Mouse (Mus musculus): ENCODE data around the gene Wbp2.
"Not testable (repeated sequence)": the region's sequence is repeated elsewhere in the genome, so short reads cannot be mapped to it uniquely, and the experiment has no call there.

Gene Wbp2

DNA sequence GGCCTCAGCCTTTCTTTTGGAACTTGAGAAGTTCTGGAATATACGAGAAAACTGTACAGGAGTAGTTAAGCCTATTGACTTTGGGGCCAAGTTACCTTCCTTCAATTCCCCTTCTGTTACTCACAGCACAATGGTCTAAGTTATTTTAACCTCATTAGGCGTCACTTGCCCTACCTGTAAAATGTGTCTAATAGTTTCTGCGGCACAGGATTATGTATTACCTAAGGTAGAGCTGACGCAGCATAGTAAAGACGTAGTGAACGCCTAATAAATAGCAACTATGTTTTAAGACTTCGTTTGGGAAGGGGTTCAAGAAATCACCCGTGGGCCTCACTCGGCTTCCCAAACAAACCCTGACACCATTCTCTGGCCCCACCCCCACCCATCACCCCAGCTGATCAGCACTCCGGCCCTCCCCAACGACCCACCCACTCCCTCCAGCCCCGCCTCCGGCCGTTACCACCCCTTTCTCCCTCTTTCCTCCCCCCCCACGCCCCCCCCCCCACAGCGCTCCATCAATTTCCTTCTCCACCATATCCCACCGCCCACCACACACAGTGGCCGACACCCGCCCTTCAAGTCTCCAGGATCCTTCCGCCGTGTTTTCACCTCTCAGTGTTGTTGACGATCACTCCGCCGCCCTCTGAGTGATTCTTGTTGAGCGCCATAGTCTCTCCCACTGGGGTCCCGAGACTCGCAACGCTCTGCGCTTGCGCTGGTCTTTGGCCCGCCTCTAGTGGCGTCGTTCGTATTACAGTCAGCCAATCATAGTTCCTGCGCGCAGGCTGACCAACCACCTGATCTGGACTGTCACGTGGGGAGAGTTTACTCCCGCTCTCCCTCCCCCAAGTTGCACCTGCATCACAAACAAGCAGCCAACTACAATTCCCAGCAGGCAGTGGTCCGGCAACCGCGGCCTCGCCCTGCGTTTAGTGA is at the start of gene Wbp2:
Gene Wbp2 (minus strand): TSS at position 738 of the 936 bp plus-strand sequence.
- in situ Hi-C loops (cut with MboI, MseI): no loop called here

DNA sequence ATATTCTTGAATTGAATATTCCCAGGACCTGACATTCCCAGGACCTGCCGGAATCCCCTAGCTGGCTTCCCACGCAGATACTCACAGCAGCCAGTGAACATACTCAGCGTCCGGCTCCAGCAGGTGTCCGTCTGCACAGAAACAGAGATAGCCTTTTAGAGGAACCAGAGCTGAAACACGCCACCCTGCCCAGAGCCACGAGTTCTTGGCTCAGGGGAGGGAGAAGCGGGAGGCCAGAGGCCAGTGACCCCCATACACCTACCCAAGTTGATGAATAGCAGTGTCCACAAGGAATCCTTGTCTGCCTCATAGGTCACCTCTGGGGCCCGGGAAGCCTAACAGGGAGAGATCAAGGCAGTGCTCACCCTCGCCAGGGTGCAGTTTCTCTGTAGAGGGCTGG is 47.4 kb upstream of the Wbp2 start:
- in situ Hi-C loops (cut with MboI, MseI): loop anchor here (5.0 kb wide), 1 partner anchor 57 kb away; the partner anchor contains the start of gene Unc13d

DNA sequence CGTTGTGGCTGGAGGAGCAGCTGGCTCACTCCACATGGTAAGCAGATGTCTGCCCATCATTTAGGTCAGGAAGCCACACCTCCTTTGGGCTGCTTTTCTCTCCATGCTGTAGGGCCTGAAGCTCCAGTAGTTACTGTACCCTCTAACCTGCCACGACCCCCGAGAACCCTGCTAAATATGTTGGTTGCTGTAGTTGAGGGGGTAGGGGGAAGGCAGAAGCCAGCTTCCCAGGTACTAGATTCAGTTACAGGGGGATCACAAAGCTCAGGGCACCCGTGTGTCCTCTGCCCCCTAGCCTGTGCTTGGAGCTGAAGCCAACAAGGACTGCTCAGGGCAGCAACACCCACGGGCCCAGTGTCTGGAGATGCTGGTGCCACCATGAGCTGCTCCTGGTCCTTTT is 46.7 kb upstream of the Wbp2 start:
- in situ Hi-C loops (cut with MboI, MseI): loop anchor here (5.0 kb wide), 1 partner anchor 56 kb away; the partner anchor contains the start of gene Unc13d

DNA sequence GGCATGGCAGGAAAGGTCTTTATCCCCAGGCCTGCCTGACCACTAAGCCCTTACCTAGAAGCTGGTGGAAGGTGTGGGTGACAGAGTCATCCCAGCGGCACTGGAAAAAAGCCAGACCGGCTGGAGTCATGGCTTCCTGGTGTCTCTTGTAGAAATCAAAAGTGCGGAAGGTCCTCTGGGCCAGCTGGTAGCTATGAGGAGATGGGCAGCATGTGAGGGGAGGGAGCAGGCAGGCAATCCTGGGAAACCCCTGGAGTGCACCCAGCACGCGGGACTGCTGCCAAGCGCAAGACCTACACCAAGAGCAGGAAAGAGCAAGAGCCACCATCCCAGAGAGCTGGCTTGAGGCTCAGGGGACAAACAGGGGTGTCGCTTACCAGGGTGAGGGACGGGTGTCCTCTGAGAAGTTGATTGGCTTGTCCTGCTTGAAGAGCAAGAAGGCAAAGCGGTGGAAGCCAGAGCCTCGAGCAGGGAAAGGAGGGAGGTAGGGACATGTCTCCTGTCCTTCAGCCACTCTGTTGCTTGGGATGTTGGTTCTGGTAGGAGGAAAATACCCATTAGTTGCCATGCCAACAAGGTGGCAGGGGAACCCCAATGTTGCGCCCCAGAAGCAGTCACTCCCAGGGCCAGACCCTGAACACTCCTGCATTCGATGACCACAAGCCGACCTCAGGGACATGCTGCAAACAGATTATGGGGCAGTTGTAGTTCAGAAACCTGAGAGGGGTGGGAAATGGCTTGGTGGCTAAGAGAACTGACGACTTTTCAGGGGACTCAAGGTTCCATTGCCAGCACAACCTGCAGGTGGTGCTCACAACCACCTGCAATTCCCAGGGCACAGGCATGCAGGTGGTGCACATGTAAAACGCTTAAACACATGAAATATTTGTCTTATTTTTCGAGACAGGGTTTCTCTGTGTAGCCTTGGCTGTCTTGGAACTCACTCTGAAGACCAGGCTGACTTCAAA is 45.9 kb upstream of the Wbp2 start:
- in situ Hi-C loops (cut with MboI, MseI): loop anchor here (5.0 kb wide), 1 partner anchor 55 kb away; the partner anchor contains the start of gene Unc13d

DNA sequence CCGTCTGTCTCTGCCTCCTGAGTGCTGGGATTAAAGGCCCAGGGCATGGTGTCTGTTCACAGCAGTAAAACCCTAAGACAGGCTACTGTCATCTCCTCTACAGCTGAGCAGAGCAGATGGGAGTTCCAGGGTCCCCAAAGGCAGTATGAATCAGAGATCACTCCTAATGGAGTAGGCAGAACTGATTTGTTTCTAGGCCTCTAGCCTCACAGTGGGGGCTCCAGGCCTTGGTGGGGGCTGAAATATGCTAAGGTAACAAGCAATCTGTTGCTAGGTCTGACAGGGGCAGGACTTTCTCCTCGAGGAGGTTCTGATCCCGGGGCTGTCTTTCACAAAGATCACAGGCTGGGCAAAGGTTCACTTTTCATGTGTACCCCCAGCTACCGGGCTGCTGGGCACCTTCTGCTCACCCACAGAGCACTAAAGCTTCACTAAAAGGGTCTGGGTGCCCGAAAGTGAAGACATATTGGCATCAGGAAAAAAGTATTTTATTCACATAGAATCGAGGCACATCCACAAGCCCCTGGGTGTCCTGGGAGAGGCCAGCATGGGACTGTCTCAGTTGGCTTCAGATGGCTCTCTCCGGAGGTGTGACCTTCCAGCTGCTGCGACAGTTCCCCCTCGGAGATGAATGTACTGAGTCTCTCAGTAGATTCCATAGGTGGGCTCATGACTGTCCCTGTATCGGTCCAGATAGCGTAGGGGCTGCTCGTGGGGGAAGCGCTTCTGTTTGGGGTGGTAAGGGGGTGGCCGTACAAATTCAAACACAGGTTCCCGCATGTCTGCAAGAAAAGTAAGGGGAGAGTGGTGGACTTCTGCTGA is 44.8 kb upstream of the Wbp2 start:
- in situ Hi-C loops (cut with MboI, MseI): loop anchor here (5.0 kb wide), 1 partner anchor 54 kb away; the partner anchor contains the start of gene Unc13d

DNA sequence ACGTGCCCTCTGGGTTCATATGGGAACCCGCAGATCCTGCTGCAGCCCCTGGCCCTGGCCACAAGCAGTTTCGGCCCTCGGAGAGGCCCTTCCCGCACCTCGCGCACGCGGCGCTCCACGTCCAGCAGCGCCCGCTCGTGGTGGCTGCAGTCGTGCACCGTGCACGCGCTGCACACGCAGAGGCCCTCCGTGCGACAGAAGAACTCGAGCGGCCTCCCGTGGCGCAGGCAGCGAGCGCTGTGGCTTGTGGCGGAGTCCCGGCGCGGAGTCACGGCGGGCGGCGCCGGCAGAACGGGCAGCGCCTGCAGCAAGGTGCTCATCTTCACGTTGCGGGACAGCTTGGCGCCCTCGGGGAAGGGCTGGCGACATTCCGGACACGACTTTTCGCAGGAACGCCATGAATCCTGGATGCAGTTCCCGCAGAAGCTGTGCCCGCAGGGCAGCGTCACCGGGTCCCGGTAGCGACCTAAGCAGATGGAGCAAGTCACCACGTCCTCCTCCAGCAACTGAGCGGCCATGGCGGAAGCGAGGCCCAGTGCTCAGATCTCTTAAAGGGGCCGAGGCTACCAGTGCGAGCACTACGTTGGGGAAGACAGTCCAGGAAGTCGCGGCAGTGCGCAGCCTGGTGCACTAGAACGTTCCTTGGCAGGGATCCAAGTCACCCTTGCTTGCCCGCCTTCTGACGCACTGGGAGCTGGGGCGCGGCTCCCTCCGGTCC is 43.9 kb upstream of the Wbp2 start, which contains the start of gene Trim65:
Gene Trim65 (minus strand): TSS at position 641 of the 718 bp plus-strand sequence.
- in situ Hi-C loops (cut with MboI, MseI): loop anchor here (5.0 kb wide), 1 partner anchor 53 kb away; the partner anchor contains the start of gene Unc13d

DNA sequence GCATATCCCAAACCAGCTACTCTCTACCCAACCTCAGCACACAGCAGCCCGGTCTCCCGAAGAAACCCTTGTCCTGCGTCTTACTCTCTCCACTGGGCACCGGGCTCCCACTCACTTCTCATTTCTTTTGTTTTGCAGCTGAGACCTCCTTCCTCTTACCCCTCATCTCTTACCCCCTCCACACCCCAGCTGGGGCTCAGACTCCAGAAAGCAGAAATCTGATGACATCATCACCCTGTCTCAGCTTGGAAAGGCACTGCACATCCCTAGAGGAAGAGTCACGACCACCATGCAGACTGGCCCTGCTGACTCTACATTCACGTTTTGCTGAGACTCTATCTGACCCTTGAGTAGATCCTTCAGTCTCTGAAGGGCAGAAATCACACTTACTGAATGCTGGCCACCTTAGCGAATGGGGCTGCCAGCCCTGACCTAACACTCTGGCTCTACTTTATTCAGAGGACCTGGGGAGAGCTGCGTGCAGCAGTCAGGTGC is 43.2 kb upstream of the Wbp2 start:
- in situ Hi-C loops (cut with MboI, MseI): loop anchor here (5.0 kb wide), 1 partner anchor 53 kb away; the partner anchor contains the start of gene Unc13d

DNA sequence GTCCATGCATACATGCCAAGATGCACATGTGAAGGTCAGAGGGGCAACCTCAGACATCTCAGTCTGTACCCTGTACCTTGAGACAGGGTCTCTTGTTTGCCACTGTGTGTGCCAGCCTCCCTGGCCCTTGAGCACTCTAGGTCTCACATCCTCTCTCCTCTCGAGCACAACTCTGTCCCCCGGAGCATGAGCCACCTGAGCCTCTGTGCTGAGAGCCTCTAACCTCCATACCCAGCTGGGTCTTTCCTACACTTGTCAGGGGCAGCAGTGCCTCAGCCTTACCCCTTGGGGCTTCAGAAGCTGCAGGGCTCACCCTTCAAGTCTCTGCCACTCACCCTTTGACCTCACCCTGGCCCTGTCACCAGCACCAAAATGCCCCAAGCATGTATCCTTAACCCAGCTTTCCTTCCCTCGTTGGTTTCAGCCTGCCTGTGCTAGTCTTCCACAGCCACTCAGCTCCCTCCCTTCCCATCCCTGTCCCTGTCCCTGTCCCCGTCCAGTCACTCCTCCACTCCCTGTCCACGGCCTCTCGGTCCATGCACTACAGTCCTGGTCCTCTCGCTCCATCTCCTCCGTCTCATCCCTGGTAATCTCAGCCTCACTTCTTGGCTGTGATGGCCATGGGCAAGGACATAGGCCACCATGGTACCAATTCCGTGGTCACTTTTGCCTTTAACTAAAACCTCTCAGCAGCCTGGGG is 42.4 kb upstream of the Wbp2 start:
- in situ Hi-C loops (cut with MboI, MseI): no loop called here

DNA sequence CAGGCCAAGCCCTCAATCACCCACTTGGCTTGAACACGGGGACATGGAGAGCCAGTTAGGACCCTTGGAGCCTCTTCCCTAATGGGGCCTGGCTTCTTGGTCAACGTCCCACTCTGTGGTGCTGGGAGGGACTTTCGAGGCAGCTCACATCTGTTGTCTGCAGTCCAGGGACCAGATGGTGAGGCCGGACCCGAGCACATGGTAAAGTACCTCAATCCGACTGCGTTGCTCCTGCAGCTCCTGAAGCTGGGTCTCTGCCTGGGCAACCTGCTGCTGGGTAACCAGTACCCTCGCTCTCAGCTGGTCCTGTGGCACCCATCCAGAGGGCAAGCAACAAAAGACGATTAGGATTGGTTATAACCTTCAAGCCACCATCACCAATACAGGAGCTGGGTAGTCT is 41.2 kb upstream of the Wbp2 start:
- in situ Hi-C loops (cut with MboI, MseI): no loop called here

DNA sequence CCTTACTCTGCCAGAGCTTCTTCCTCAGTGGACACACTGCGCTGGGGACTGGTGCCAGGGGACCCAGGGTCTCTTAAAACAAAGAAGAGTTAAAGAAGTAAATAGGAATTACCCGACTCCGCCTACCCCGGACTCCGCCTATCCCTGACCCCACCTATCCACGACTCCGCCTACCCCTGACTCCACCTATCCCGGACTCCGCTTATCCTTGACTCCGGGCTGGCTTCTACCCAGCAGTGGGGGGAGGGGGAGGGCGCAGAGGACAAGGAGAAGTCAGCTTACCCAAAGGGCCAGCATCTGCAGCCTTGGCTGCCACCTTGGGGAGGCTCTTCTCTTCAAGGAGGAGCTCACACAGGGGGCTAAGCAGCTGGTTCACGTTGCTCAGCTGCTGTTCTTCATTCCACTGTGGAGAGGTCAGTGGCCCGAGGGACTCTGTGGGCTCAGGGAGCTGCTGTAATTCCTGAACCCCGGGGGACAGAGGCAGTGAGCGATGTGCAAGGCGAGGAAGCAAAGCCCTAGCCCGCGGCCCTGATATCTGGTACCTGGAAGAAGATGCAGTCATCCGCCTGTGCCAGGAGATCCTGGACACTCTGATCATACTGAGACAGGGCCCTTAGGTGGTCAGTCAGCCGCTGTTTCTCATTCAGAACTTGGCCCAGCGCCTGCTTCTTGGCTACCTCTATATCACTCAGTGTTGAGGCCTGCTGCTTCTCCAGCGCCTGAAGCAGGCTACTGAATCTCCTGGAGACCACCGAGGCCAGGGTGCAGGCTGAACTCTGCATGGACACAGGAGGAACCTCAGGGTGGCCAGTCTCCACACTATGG is 40.6 kb upstream of the Wbp2 start, which contains the start of gene Trim47:
Gene Trim47 (minus strand): TSS at position 55 of the 825 bp plus-strand sequence.
- in situ Hi-C loops (cut with MboI, MseI): no loop called here

DNA sequence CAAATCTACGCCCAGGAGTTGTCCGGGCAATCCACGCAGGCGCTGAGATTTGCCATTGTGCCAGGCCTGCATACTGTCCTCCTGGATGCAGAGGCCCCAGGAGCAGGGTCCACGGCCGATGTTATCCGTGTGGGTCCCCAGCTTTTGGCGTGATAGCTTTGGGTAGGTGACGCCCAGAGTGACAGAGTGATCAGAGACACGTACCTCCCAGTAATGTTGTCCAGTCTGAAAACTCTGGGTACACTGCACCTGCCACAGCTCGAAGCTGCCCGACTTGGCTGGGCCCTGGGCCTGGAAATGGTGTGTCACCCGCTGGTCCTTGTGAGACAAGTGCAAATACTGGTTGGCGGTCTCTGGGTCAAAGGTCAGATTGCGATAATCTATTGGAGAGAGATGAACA is 39.5 kb upstream of the Wbp2 start:
- in situ Hi-C loops (cut with MboI, MseI): no loop called here

DNA sequence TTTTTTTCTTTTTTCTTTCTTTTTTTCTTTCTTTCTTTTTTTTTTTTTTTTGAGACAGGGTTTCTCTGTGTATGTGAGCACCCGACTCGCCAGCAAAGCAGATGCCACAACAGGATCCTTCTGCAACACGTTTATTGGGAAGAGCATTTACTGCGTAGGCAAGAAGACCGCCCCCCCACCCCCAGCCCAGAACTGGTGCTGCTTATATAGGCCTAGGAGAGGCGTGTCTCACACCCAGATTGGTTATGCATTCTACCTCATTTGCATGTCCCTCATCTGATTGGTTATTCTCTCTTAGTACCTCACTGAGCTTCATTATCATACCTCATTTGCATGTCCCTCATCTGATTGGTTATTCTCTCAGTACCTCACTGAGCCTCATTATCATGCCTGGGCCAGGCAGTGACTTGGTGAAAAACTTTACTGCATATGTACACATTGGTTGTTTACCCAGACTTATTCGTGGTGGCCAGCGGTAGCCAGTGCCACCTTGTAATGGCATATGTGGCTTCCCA is 35.0 kb upstream of the Wbp2 start:
- in situ Hi-C loops (cut with MboI, MseI): not testable (repeated sequence)

DNA sequence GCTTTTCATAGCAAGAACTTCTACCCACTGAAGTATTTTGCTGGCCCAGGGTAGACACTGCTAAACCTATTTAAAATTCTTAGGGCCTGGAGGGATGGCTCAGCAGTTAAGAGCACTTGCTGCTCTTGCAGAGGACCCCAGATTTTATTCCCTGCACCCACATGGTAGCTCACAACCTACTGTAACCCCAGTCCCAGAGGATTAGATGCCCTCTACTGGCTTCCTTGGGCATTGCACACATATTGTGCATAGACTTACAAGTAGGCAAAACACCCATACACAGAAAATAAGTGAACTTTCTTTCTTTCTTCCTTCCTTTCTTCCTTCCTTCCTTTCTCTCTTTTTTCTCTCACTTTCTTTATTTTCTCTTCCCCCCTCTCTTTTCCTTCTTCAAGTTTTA is 31.0 kb upstream of the Wbp2 start:
- in situ Hi-C loops (cut with MboI, MseI): loop anchor here (10.0 kb wide), 1 partner anchor 337 kb away; no protein-coding TSS in a partner anchor

DNA sequence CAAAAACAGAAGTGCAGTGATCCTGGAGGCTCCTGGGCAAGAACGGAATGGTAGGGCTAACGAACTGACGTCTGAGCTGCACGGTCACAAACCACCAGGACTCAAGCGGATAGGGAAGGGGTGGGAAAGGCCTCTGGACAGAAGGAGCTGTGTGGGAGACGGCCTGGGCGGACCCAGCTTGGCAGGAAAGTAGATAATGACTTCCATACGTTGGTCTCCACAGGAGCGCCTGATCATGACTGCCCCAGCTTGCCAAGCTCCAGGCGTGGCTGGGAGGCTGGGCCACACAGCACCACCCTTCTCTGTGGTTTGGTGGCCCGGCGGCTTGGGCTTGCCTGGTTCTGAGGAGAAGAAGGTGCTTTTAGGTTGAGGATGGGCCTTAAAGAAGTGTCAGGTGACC is 30.4 kb upstream of the Wbp2 start:
- in situ Hi-C loops (cut with MboI, MseI): loop anchor here (10.0 kb wide), 1 partner anchor 338 kb away; no protein-coding TSS in a partner anchor

DNA sequence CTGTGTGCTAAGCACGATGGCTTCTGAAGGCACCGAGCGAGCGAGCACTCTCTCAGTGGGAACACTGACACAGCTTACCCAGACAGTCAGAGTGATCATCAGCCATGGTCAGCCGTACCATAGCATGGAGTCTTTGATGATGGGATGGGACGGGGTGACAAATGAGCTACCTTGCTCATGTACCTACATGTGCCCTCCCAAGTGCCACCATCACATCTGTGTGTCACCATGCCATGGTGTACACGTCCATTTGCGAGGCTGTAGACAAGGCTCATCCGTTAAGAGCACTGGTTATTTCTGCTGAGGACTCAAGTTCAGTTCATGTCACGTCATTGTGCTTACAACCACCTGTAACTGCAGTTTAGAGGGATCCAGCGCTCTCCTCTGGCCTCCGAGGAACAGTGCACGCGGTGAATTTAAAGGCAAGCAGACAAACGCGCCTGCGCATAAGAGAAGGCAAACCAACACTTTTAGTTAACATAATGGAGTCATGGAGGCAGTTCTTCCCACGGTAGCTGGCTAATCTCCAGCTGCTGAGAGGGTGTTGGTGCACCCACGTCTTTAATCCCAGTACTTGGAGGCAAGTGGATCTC is 24.9 kb upstream of the Wbp2 start:
- in situ Hi-C loops (cut with MboI, MseI): loop anchor here (10.0 kb wide), 1 partner anchor 343 kb away; no protein-coding TSS in a partner anchor

DNA sequence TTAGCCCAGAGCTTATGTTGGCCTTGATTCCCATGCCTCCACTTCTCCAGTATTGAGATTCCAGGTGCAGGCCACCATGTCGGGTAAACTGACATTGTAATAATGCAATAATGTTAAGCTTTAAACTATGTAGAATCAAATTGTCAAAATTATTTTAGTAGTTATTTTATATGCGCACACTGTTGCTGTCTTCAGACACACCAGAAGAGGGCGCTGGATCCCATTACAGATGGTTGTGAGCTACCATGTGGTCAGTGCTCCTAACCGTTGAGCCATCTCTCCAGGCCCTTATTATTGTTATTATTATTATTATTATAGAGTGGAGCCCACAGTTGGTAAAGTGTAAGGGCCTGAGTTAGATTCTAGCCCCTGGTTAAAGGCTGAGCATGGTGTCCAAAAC is 24.3 kb upstream of the Wbp2 start:
- in situ Hi-C loops (cut with MboI, MseI): loop anchor here (10.0 kb wide), 1 partner anchor 344 kb away; no protein-coding TSS in a partner anchor

DNA sequence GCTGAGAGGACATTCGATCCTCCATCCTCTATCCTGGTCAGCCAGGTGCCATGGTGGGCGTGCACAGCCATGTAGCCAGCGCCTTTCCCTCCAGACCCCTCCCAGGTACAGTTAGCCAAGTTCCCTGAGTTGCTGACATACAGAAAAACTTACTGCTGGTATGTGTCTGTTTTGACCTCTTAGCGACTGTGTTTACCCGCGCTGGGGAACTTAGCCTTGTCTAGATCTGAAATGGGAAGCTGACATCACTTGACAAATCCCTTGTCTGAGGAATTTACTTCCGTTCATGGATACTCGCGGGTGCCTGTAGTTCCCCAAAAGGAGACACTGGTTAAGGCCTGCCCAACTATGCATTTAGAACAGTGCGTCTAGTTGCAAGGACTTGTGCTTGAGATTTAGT is 23.7 kb upstream of the Wbp2 start:
- in situ Hi-C loops (cut with MboI, MseI): loop anchor here (10.0 kb wide), 1 partner anchor 344 kb away; no protein-coding TSS in a partner anchor
